8 mouse cellular contexts compared by ENCODE assay signal in the genomic region with DNA sequence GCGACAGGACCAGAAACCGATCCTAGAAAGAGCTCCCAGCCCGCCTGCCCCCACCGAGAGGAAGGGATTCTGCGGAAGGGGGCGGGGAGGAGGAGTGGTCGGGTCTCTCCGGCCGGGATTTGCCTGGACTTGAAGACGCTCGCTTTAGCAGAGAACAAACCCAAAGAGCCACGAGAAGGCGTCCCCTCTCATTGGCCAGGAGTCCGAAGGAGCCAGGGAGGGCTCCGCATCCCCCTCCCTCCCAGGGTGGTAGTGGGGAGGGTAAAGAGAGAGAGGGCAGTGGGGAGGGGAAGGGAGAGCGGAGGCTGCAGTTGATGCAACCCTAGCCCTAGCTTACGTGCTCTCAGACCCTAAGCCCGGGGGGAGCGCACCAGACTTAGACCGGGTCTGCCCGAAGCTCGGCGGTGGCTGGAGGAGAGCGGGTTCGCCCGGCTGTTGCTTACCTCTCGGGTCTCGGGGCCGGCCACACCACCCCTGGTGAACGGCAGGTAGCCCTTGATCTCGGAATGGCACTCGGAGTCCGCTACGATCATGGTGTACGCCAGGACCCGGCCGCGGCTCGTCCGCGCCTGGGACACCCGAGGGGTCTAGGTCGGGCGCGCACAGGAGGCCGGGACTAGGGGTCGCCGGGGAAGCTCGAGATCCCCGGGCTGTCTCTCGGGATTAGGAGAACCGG. TPM values are rescaled to one million over a fixed set of nuclear protein-coding genes. Genes with fewer than 3 reads are reported as not detected.
A peak's percentile ranks its signal among the peaks of the same experiment; 100 is the strongest.
DNase-seq lines count a peak whose midpoint lies in the region; ATAC-seq lines count a peak whose summit lies in the region.

No protein-coding gene starts in this region.

- WGBS in limb, embryonic 10.5 days: under 1% methylated on average over 52 of the region's 52 CpGs
- WGBS in midbrain, embryonic 11.5 days: under 1% methylated on average over 52 of the region's 52 CpGs

- peak overlapping the region; percentile 83 for H3K27ac ChIP-seq in limb, embryonic 10.5 days
- peak overlapping the region; percentile 10 for H3K27ac ChIP-seq in midbrain, embryonic 11.5 days (ENCODE audit: low read depth, low read length)

- H3K4me1 ChIP-seq in limb, embryonic 10.5 days: peaks cover 38% of the 10 kb centered on the region
- peaks cover 5% of the 10 kb centered on the region for H3K4me1 ChIP-seq in midbrain, embryonic 11.5 days (ENCODE audit: control insufficient read depth, insufficient read depth, low read length)

- H3K36me3 ChIP-seq in limb, embryonic 10.5 days: no peaks in the 10 kb centered on the region
- no peaks in the 10 kb centered on the region for H3K36me3 ChIP-seq in midbrain, embryonic 11.5 days (ENCODE audit: control insufficient read depth, insufficient read depth, low read length)

- peak overlapping the region; percentile 78 for H3K9ac ChIP-seq in midbrain, embryonic 11.5 days (ENCODE audit: low read length)

- DNase-seq in left cerebral cortex, adult 18-20 months (ENCODE audit: low spot score in 2 of 2): peak; percentile 41 to 58
- no peak for DNase-seq in left cerebral cortex, adult 11 months (ENCODE audit: low spot score)
- DNase-seq in embryo, embryonic 10.5 days (ENCODE audit: low spot score): peak; percentile 94
- peak; percentile 68 for DNase-seq in gastrocnemius, postnatal 10 days
- peak; percentile 69 for DNase-seq in induced T-regulatory cell, adult 2 months (ENCODE audit: low read depth)
- peak; percentile 87 for DNase-seq in limb, embryonic 10.5 days (ENCODE audit: low spot score)
- DNase-seq in midbrain, embryonic 11.5 days (ENCODE audit: low spot score, missing footprints): peak; percentile 98
- DNase-seq in spleen, postnatal 10 days (ENCODE audit: low spot score in 2 of 2): peak; percentile 61 to 70

- no peaks in the 10 kb centered on the region for H3K9me3 ChIP-seq in limb, embryonic 10.5 days (replicated peaks)
- no peaks in the 10 kb centered on the region for H3K9me3 ChIP-seq in midbrain, embryonic 11.5 days (ENCODE audit: control insufficient read depth, low read length)

- peak overlapping the region; percentile 85 for H3K4me2 ChIP-seq in midbrain, embryonic 11.5 days

- H3K4me3 ChIP-seq in limb, embryonic 10.5 days: peak overlapping the region; percentile 79
- H3K4me3 ChIP-seq in midbrain, embryonic 11.5 days (ENCODE audit: low read depth, low read length): peak overlapping the region; percentile 77

- H3K27me3 ChIP-seq in limb, embryonic 10.5 days (ENCODE audit: low read depth, poor library complexity, severe bottlenecking): no peaks in the 10 kb centered on the region
- H3K27me3 ChIP-seq in midbrain, embryonic 11.5 days (ENCODE audit: control insufficient read depth, insufficient read depth, low read length): peaks cover 2% of the 10 kb centered on the region; the same call in 1 of the 2 replicates

- ATAC-seq in midbrain, embryonic 11.5 days (ENCODE audit: low FRiP score): peak; percentile 84

RNA-seq across cellular contexts. Expression of gene Sesn2, which starts 0.5 kb away (rescaled TPM):
- 10 to 100 TPM; 10.6 to 11.4 TPM for total RNA-seq in left cerebral cortex, adult 18-20 months (2021)
- 1 to 10 TPM; 2.2 to 2.6 TPM for total RNA-seq in gastrocnemius, postnatal 10 days (2021)
- polyA plus RNA-seq in limb, embryonic 10.5 days (2016; fragmentation: Nextera tagmentation; extraction: Ambion mirVana): 10.9 and 11.7 TPM in 2 replicates
- 4.9 and 5.1 TPM in 2 replicates for polyA plus RNA-seq in midbrain, embryonic 11.5 days (2014; fragmentation: Nextera tagmentation; extraction: Ambion mirVana)

RNA-seq across cellular contexts. Expression of gene Atpif1, which starts 23.7 kb away (rescaled TPM):
- 100 to 1,000 TPM; 462 to 494 TPM for total RNA-seq in left cerebral cortex, adult 18-20 months (2021)
- total RNA-seq in gastrocnemius, postnatal 10 days (2021): 100 to 1,000 TPM; 115 to 139 TPM
- 1,005 and 1,007 TPM in 2 replicates for polyA plus RNA-seq in limb, embryonic 10.5 days (2016; fragmentation: Nextera tagmentation; extraction: Ambion mirVana)
- 1,016 and 1,079 TPM in 2 replicates for polyA plus RNA-seq in midbrain, embryonic 11.5 days (2014; fragmentation: Nextera tagmentation; extraction: Ambion mirVana)

RNA-seq across cellular contexts. Expression of gene Dnajc8, which starts 25.6 kb away (rescaled TPM):
- 10 to 100 TPM; 85.4 to 90.8 TPM for total RNA-seq in left cerebral cortex, adult 18-20 months (2021)
- total RNA-seq in gastrocnemius, postnatal 10 days (2021): 10 to 100 TPM; 70.0 to 74.9 TPM
- 213 and 229 TPM in 2 replicates for polyA plus RNA-seq in limb, embryonic 10.5 days (2016; fragmentation: Nextera tagmentation; extraction: Ambion mirVana)
- polyA plus RNA-seq in midbrain, embryonic 11.5 days (2014; fragmentation: Nextera tagmentation; extraction: Ambion mirVana): 228 and 245 TPM in 2 replicates

RNA-seq across cellular contexts. Expression of gene Med18, which starts 46.0 kb away (rescaled TPM):
- total RNA-seq in left cerebral cortex, adult 18-20 months (2021): 10 to 100 TPM in 1 of 2 experiments, 1 to 10 TPM in 1; 9.7 to 10.7 TPM
- total RNA-seq in gastrocnemius, postnatal 10 days (2021): 1 to 10 TPM; 5.1 to 6.5 TPM
- 37.2 and 40.6 TPM in 2 replicates for polyA plus RNA-seq in limb, embryonic 10.5 days (2016; fragmentation: Nextera tagmentation; extraction: Ambion mirVana)
- polyA plus RNA-seq in midbrain, embryonic 11.5 days (2014; fragmentation: Nextera tagmentation; extraction: Ambion mirVana): 19.2 and 22.3 TPM in 2 replicates

RNA-seq across cellular contexts. Expression of gene Ptafr, which starts 54.1 kb away (rescaled TPM):
- 1 to 10 TPM; 1.4 to 1.7 TPM for total RNA-seq in left cerebral cortex, adult 18-20 months (2021)
- total RNA-seq in gastrocnemius, postnatal 10 days (2021): 1 to 10 TPM; 2.0 to 2.8 TPM
- polyA plus RNA-seq in limb, embryonic 10.5 days (2016; fragmentation: Nextera tagmentation; extraction: Ambion mirVana): 0.20 and 0.25 TPM in 2 replicates
- 0.31 and 0.63 TPM in 2 replicates for polyA plus RNA-seq in midbrain, embryonic 11.5 days (2014; fragmentation: Nextera tagmentation; extraction: Ambion mirVana)
